Mouse (Mus musculus): ENCODE measurements around the gene Dnajc25.

Dnajc25 gene

DNA sequence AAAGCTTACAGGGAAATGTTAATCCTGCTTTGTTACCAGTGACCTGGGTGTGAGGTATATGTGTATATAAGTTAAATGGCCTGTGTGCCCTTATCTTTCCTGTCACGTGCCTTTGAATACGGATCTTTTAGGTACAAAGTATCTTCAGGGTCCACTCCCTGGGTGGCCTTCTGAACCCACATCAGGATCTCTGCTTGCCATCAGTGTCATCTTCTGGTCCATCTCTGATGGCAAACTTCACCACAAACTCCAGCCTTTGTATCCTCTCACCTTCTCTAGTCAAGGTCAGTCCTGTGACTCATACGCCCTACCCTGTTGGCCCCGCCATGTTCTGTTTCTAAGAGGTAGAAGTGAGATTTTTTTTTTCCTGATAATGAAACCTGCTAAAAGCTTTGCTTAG lies at the start of gene Dnajc25:
TSS of gene Dnajc25 (plus strand) at position 301 of the 400 bp plus-strand sequence.
- no peak for DNase-seq (ENCODE audit: low spot score in 2 of 2)

DNA sequence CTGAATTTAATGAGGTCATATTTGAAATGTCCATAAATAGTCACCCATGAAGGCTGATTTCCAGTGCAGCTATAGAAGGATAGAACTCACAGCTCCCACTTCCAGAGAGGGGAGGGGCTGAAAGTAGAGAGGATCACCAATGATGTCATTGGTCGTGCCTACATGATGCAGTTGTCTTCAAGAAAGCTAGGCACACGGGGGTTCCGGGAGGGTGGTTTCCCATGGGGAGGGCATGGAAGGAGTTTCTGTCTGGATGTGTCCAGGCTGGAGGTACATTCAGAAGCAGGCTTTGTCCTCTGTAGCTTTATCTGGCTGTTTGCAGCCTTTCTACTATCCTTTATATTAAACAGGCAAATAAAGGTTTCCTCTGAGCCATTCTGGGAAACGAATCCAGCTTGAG lies 46.5 kb upstream of the Dnajc25 start:
- DNase-seq (ENCODE audit: low spot score in 2 of 2) = no peak

DNA sequence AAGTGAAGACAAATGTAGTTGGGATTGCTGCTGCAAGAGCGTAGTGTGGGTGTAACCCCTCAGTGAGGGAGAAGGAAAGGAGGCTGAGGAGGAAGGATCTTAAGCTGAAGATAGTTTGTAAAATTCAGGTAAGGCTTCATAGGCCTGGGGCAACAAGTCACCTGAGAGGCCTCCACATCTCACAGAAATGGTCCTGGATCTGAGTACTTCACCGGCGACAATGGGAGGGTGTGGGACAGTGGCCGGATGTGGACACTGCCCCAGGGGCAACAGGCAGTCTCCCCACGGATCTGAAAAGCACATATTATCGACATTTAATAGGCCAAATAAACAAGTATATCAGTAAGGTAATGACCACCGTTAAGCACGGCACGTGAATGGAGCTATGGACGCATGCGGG lies 42.2 kb upstream of the Dnajc25 start:
- no peak for DNase-seq (ENCODE audit: low spot score in 2 of 2)

DNA sequence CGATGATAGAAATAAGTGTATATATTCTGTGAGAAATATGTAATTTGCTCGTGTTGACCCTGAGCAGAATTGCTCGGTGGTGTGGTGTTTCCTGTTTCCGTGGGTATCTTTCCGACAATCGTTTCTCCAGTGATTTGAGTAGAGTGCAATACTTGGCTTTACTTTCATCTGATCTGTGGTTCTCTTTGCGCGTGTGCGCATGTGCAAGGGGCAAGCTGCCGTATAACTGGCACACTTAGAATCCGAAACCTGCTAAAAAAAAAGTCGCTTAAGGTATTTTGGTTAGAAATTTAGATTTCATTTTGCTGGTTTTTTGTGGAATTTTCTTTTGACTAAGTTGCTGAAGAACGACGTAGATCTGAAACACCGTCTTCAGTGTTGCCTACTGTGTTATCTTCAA lies 33.1 kb upstream of the Dnajc25 start:
- DNase-seq (ENCODE audit: low spot score in 2 of 2) = no peak

DNA sequence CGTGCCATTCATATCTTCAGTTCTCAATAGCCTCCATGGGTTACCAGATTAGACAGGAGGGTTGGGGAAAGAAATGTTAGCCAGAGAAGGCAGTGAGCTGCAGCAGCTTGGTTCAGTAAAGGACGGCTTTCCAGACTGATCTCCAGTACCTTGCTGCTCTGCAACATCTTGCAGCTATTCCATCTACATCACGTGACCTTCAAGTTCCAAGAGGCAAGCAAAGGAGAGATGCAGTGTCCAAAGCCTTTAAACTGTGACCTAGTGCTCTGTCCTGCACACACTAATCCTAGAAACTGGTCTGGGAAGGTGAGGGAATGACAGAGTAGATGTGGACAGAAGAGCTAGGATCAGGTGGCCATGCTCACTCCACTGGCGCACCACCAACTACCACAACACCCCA lies 31.6 kb upstream of the Dnajc25 start:
- no peak for DNase-seq (ENCODE audit: low spot score in 2 of 2)

DNA sequence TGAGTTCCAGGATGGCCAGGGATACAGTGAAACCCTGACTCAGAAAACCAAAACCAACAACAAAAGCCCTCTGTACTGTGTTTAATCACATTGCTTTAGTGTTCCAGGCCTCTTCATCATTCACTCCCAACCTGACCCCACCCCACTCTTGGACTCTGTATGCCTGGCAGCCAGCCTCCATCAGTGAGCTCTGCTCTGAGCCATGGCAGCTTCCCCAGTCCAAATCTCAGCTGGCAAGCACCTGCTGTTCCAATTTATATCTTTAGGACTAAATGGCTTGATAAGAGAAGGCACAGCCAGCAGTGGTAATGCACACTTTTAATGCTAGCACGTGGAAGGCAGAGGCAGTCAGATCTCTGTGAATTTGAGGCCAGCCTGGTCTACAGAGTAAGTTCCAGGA lies 29.7 kb upstream of the Dnajc25 start:
- no peak for DNase-seq (ENCODE audit: low spot score in 2 of 2)

DNA sequence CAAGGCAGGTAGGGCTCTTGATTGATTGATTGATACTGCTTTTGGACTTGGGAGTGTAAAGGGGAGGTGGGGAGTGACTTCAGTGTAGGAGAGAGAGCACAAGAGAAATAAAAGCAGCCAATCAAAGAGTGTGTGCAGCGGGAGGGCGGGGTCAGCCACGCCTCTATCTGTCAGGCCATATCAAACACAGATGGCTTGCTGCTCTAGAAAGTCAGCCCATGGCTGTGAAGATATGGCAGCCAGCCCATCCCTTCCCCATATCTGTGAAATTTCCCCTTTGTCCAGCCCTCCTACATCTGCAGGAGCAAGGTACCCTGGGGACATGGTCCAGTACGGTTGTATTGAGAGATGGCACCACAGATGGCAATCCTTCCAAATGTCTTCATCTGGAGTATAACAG lies 24.2 kb upstream of the Dnajc25 start:
- DNase-seq (ENCODE audit: low spot score in 2 of 2) = no peak

DNA sequence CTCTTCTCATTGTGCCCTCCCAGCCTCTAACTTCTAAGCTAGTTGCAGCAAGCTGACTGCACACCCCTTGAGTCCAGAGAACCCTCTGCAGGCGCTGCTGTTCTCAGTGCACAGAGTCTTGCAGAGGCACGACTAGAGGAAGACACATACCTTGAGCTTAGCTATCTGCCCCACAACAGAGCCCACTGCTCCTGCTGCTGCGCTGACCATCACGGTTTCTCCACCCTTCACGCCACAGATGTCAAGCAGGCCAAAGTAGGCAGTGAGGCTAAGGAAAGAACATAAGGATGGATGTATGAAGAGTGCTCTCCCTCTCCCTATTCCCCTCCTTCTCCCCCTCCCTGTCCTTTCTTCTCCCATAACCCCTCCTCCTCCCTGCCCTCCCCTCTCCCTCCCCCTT lies 19.2 kb upstream of the Dnajc25 start:
- DNase-seq (ENCODE audit: low spot score in 2 of 2) = no peak

DNA sequence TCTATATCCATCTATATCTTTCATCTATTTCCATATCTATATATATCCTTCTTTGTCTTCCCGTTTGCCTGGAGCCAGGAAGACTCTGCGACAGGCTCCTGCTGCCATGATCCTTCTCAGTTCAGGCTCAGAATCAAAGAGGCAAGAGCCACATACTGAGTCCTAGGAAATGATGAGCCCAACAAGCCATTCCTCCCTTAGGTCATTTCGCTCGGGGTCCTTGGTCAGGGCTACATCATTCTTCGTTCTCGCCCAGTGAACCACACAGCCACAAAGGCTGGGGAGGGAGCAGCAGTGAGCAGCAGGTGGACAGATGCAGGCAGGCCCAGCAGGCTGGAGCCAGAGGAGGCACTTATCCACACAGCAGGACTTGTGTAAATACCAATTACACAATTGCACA lies 13.4 kb upstream of the Dnajc25 start:
- DNase-seq (ENCODE audit: low spot score in 2 of 2) = no peak

DNA sequence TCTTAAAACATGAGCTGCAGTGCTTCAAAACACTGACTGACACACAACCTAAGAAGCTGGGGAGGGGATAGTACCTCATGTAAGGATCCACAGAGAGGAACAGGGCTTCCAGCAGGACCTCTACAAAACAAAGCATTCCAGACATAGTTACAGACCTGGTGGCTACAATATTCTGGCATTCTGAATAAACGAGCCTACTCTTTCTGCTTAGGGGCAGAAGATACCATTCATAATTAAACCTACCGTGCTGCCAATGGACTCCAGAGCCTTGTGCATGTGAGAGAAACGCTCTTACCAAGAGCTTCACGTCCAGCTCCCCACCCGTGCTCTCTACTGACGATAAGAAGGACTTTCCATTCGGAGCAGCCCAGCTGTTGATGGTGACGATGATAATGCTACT lies 12.1 kb upstream of the Dnajc25 start:
- no peak for DNase-seq (ENCODE audit: low spot score in 2 of 2)

DNA sequence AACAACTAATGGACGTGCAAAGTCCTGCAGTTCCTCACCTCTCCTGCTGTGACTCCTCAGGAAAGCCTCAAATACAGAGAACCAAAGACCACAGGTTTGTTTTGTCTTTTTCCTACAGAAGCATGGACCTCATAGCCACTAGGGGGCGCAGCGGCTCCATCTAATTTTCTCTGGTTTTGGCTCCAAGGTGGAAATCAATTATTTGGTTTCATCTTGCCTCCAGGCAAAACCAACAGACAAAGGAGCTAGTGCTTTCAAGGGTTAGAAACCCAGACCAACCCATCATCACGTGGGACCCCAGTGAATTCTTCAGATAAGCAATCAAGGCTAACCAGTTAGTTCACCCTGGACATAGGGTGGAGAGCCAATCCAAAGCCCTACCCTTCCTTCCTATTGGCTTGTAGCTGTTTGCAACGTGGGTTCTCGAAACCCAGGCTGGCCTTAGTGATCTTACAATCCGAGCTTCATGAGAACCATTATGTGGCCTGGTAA lies 9.7 kb upstream of the Dnajc25 start:
- peak; percentile 82 to 83 for DNase-seq (ENCODE audit: low spot score in 2 of 2)

DNA sequence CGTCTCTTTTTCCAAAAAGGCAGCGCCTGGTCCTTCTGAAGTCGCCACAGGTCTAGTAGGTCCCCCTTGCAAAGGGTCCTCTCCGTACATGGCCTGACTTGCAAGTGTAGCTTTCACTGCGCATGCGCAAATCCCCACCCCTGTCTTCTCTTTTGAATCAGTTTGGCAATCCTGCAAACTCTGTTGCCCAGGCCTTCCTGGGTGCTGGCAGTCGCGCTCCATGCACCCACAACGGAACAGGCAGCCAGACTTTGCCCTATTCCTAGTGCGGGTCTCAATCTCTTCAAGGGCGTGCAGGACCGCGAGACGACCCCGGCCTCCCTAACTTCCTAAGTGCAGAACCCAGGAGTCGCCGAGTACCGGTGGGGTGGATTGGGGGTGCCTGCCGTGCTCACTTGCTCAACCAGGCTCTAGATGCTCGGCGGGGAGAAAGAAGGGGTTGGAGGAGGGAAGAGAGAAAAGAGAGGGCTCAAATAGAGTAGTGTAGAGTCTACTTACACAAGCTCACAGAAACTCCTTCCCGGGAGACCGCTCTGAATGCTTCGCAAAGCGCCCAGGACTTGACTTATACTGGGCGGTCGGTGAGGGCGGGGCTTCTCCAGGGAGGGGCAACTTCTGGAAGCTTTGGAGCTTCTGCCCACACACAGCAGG lies 8.2 kb upstream of the Dnajc25 start, which contains the start of gene Ptgr1:
TSS of gene Ptgr1 (minus strand) at position 580 of the 651 bp plus-strand sequence.
- DNase-seq (ENCODE audit: low spot score in 2 of 2) = peak; percentile 80 to 84

DNA sequence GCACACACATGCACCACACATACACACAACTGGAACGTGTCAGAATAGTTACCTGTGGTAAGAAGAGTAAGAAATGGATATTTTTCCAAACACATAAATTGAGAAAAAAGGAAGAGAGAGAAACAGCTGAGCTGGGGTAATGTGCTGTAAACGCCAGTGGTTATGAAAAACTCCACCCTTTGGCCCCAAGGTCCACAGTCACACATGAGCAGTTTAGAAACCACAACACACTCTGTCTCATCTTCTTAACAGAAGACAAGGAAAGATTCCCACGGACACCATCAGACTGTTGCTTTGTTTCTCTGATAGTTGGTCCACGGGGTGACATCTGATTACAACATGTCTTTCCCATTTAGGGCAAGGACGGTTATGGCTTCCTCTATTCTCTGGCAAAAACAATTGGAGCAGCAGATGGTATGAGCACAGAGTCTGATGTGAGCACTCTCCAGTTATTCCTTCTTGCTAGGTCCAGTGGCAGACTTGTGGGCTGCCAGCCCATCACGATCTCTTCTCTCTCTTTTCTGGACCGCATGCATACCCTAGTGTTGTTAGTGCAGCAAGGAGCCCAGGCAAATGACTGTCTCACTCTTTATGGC lies 5.5 kb upstream of the Dnajc25 start:
- DNase-seq (ENCODE audit: low spot score in 2 of 2) = no peak

DNA sequence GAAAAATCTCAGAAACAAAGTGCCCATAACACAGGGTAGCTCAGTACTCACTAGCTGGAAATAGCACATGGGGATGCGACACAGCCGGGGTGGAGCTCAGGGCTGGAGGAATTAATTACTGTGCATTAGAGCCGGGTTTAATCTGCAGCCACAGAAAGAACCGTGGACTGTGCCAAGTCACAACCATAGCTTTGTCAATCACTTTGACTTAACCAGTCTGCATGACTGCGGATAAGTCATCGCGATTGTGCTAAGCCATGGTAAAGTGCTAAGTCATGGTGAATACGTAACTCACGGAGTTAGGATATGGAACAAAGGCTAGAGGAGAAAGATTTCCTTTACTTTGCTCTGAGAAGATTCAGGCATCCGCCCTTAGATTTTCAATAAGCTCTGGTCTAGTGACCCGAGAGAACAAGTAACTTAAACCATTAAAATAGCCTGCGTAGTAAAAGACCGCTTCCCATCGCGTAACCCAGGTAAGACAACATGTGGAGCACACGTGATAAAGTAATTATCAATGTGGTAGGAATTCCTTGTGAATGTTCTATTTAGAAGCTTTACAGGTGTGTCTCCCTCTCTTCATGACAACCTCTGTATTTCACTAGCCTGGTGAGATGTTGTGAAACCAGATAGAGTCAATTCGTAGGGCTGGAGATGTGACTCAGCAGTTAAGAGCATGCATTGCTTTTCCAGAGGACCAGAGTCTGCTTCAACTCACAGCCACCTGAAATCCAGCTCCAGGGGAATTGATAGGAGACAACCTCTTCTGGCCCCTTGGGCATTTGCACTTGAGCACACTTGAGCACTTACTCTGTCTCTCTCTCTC lies 4.0 kb upstream of the Dnajc25 start:
- DNase-seq (ENCODE audit: low spot score in 2 of 2) = no peak

DNA sequence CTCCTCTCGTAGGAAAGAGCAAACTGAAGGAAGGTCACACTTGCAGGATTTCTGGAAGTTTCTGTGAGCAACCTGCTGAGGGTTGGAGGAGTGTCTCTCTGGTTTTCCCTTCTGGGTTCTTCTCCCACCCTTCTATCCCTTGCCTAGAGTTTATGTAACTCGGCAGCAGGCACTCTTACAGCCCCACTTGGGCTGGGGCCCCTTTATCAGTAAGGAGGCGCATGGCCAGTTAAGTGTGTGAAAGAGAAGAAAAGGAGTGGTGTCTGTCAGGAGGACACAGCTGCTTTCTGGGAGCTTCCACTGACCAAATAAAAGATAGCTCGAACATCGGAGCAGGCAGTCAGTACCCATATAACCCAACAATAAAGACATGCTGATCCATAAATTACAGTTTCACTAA lies 2.7 kb upstream of the Dnajc25 start:
- no peak for DNase-seq (ENCODE audit: low spot score in 2 of 2)

DNA sequence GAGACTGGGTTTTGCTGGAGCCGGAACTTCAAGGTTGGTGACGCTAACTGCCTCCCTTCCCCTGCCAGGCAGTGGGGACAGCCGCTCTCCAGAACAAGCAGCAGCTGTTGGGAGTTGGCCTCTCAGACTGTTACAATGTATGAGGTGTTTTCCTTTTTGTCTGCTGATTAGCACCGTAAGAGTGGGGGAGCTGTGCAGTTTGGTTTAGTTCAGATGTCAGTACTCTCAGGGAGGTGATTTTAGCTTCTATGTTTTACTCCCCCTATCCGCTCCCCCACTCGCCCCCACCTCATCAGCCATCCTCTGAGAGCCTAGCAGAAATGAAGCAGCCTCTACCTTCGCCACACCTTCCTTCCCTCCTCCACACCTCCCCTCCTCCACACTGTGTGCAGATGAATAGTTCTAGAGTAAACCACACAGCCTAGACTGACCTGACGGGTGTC lies 410 bp downstream of the Dnajc25 start:
- DNase-seq (ENCODE audit: low spot score in 2 of 2) = no peak

DNA sequence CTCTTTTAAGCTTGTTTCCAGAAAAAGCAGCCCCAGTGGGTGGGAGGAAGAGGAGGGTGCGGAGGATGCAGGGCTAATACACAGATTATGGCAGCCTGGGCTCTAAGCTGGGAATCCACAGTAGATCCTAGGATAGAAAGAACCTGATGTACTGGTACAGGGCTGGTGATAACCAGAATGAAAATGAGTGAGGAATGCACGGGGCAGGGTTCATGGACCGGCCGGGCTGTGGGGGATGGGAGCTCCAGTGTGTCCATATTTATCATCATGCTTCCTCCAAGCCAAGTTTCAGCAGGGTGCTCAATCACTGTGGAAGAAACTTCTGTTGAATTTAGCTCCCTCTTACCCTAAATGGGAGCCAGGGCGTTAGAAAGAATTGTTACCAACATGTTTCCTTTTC lies 2.2 kb downstream of the Dnajc25 start:
- no peak for DNase-seq (ENCODE audit: low spot score in 2 of 2)

DNA sequence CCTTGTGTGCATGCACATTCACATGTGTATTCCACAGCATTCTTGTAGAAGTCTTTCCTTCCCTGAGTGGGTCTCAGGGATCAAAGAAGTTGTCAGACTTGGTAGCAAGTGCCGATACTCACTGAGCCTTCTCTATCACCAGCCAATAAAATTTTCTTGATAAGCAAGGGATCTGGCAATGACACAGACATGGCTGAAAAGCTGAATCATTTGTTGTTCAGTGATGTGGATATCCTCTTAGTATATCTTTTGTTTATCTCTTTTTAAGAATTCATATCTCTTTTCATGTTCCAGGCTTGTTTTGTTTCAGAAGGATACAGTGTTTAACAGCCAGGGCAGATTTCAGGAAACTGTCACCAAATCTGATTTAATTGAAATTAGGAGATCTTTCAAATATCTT lies 3.8 kb downstream of the Dnajc25 start:
- no peak for DNase-seq (ENCODE audit: low spot score in 2 of 2)

DNA sequence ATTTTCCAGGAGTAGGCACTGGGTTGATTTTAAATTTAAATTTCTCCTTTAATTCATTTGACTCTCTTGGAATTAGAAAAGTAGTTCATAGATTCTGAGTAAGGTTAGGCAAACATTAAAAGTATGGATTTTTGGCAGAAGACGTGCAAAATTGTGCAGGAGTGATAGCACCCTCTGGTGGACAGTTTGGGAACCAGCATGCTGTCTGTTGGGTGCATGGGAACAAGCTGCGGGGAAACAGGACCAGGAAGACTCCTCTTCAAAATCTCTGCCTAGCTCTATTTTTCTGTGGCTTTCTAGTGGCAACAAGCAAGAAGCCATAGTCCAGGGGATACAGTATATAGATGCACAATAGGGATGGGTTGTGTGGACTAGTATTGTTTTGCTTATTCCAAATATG lies 4.8 kb downstream of the Dnajc25 start:
- DNase-seq (ENCODE audit: low spot score in 2 of 2) = peak; percentile 83 to 87

DNA sequence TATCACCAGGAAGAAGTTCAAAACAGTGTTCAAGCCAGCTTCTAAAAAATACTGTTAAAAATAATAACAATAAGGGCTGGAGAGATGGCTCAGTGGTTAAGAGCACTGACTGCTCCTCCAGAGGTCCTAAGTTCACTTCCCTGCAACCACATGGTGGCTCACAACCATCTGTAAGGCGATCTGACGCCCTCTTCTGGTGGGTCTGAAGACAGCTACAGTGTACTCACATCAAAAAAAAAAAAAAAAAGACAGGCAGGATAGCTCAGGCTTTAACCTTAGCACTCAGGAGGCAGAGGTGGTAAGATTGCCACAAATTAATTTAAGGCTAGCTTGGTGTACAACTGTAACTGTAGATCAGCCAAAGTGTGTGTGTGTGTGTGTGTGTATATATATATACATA lies 5.8 kb downstream of the Dnajc25 start:
- no peak for DNase-seq (ENCODE audit: low spot score in 2 of 2)

DNA sequence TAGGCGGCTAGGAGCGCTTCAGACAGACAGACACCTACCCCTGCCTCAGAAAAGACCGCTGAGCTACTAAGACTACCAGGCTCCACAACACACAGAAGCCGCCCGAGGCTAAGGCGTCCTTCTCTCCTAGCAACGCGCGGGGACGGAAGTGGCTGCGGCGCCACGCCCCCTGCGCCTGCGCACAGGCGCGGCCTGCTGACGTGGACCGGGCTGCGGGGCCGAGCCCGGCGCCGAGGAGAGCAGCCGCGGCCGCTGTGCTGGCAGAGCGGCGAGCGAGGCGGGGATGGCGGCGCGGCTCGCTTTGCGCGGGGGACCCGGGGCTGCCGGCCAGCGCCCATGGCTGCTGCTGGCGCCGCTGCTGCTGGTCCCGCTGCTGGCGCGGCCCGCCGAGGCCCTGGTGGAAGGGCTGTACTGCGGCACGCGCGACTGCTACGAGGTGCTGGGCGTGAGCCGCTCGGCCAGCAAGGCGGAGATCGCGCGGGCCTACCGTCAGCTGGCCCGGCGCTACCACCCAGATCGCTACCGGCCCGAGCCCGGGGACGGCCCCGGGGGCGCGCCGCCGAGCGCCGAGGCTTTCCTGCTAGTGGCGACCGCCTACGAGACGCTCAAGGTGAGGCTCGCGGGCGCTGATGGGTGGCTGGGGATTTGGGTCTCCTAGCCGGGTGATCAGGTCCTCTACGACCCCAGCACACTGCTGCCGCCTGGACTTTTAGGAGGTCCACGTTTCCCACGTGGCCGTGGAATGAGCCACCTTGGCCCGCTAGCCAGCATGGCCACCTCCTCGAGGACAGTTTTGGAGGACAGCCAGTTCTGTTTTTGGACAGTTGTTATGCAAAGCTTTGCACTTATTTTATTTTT lies 8.3 kb downstream of the Dnajc25 start, which contains the start of gene Gm20503:
TSS of gene Gm20503 (plus strand) at position 263 of the 858 bp plus-strand sequence.
- DNase-seq (ENCODE audit: low spot score in 2 of 2) = peak; percentile 87 to 91

DNA sequence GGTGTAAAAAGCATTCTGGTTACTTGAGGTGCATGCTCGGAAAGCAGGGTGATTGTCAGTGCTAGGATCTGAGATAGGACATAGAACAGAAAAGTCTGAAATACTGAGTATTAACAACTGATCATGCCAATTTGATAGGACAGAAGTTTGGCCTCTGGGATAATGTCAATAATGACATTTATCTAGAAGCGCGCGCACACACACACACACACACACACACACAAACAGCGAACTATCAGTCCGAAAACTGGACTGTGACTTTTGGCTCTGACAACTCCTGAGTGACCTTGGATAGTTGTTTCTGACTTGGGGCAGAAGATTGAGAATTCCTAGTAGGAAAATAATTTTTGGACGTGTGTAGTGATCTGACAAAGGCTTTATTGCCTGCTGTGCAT lies 8.9 kb downstream of the Dnajc25 start:
- no peak for DNase-seq (ENCODE audit: low spot score in 2 of 2)
